Mouse (Mus musculus): ENCODE results near the gene Cphx2. TPM values are rescaled to one million over a fixed set of nuclear protein-coding genes. Genes with fewer than 3 reads are reported as not detected.
"Not testable (repeated sequence)": the region's sequence is repeated elsewhere in the genome, so short reads cannot be mapped to it uniquely, and the experiment has no call there.

Cphx2 gene
- polyA plus RNA-seq, 1 experiment from 2014 or later = not detected

GRCm38 (mm10) chr14:26076620-26077390 is 4.5 kb upstream of the Cphx2 start:
- H3K9me3 ChIP-seq (replicated peaks); H3K4me2 ChIP-seq (replicated peaks); H3K27me3 ChIP-seq; ATAC-seq (ENCODE audit: insufficient number of reproducible peaks, low FRiP score, low TSS enrichment, low read depth); H3K36me3 ChIP-seq; H3K9ac ChIP-seq; H3K4me1 ChIP-seq; H3K4me3 ChIP-seq (replicated peaks); H3K27ac ChIP-seq (replicated peaks): not testable (repeated sequence)
- WGBS = no CpG with 5 or more reads among the region's 5 CpGs

GRCm38 (mm10) chr14:26081997-26082396 is 681 bp downstream of the Cphx2 start, which contains the start of gene Cphx3:
Gene Cphx3 (plus strand): TSS chr14:26082297.
- not testable (repeated sequence) for H3K36me3 ChIP-seq; H3K9me3 ChIP-seq (replicated peaks); ATAC-seq (ENCODE audit: insufficient number of reproducible peaks, low FRiP score, low TSS enrichment, low read depth); H3K27ac ChIP-seq (replicated peaks); H3K27me3 ChIP-seq; H3K4me1 ChIP-seq; H3K9ac ChIP-seq; H3K4me2 ChIP-seq (replicated peaks); H3K4me3 ChIP-seq (replicated peaks)
- no CpG with 5 or more reads among the region's 1 CpGs for WGBS

- WGBS = no CpG with 5 or more reads among the region's 3 CpGs
- ATAC-seq (ENCODE audit: insufficient number of reproducible peaks, low FRiP score, low TSS enrichment, low read depth); H3K9me3 ChIP-seq (replicated peaks); H3K27me3 ChIP-seq; H3K4me2 ChIP-seq (replicated peaks); H3K9ac ChIP-seq; H3K4me3 ChIP-seq (replicated peaks); H3K27ac ChIP-seq (replicated peaks); H3K4me1 ChIP-seq; H3K36me3 ChIP-seq: not testable (repeated sequence)
Measured at GRCm38 (mm10) chr14:26097622-26098021, 16.3 kb downstream of the Cphx2 start.

- no CpG with 5 or more reads among the region's 7 CpGs for WGBS
- H3K4me2 ChIP-seq (replicated peaks); H3K9ac ChIP-seq; H3K4me1 ChIP-seq; H3K27ac ChIP-seq (replicated peaks); H3K4me3 ChIP-seq (replicated peaks); H3K36me3 ChIP-seq; ATAC-seq (ENCODE audit: insufficient number of reproducible peaks, low FRiP score, low TSS enrichment, low read depth); H3K27me3 ChIP-seq; H3K9me3 ChIP-seq (replicated peaks): not testable (repeated sequence)
Measured at GRCm38 (mm10) chr14:26118150-26118549, 36.8 kb downstream of the Cphx2 start, which contains the start of gene Duxbl2. Gene Duxbl2 (plus strand): TSS chr14:26118349.

- not testable (repeated sequence) for H3K9ac ChIP-seq; H3K27me3 ChIP-seq; H3K9me3 ChIP-seq (replicated peaks); H3K36me3 ChIP-seq; H3K4me2 ChIP-seq (replicated peaks); H3K27ac ChIP-seq (replicated peaks); H3K4me1 ChIP-seq; H3K4me3 ChIP-seq (replicated peaks)
- no CpG with 5 or more reads among the region's 18 CpGs for WGBS
- ATAC-seq (ENCODE audit: insufficient number of reproducible peaks, low FRiP score, low TSS enrichment, low read depth) = peak; percentile 70
Measured at GRCm38 (mm10) chr14:26118550-26119000, 37.3 kb downstream of the Cphx2 start.

- not testable (repeated sequence) for H3K9ac ChIP-seq; H3K4me3 ChIP-seq (replicated peaks); H3K4me2 ChIP-seq (replicated peaks); H3K9me3 ChIP-seq (replicated peaks); H3K27me3 ChIP-seq; H3K27ac ChIP-seq (replicated peaks); ATAC-seq (ENCODE audit: insufficient number of reproducible peaks, low FRiP score, low TSS enrichment, low read depth); H3K36me3 ChIP-seq; H3K4me1 ChIP-seq
- no CpG with 5 or more reads among the region's 7 CpGs for WGBS
Measured at GRCm38 (mm10) chr14:26119095-26119494, 37.8 kb downstream of the Cphx2 start.

Other genes starting within 250 kb of the Cphx2 start
- 29.4 and 29.6 TPM in 2 replicates for gene Anxa11, start 239.4 kb upstream of the Cphx2 start, polyA plus RNA-seq (2015; fragmentation: Nextera tagmentation; extraction: Ambion mirVana)
- 0.47 and 1.1 TPM in 2 replicates for gene Plac9a, start 178.4 kb upstream of the Cphx2 start, polyA plus RNA-seq (2015; fragmentation: Nextera tagmentation; extraction: Ambion mirVana)
- gene Tmem254a, start 153.8 kb upstream of the Cphx2 start, polyA plus RNA-seq (2015; fragmentation: Nextera tagmentation; extraction: Ambion mirVana) = 2.2 and 3.7 TPM in 2 replicates
- gene Cphx1, start 143.2 kb upstream of the Cphx2 start, polyA plus RNA-seq (2015; fragmentation: Nextera tagmentation; extraction: Ambion mirVana) = 0.09 TPM in 1 of 2 replicates, not detected in the other
- 1.00 and 2.8 TPM in 2 replicates for gene Duxbl1, start 102.9 kb upstream of the Cphx2 start, polyA plus RNA-seq (2015; fragmentation: Nextera tagmentation; extraction: Ambion mirVana)
- gene Gm9780, start 38.8 kb upstream of the Cphx2 start, polyA plus RNA-seq (2015; fragmentation: Nextera tagmentation; extraction: Ambion mirVana) = 24.1 and 28.7 TPM in 2 replicates
- gene Tmem254c, start 14.2 kb upstream of the Cphx2 start, polyA plus RNA-seq (2015; fragmentation: Nextera tagmentation; extraction: Ambion mirVana) = 48.2 and 49.6 TPM in 2 replicates
- gene Cphx3, start 781 bp downstream of the Cphx2 start, polyA plus RNA-seq (2015; fragmentation: Nextera tagmentation; extraction: Ambion mirVana) = not detected in 2 replicates
- 0.84 and 2.0 TPM in 2 replicates for gene Duxbl2, start 36.8 kb downstream of the Cphx2 start, polyA plus RNA-seq (2015; fragmentation: Nextera tagmentation; extraction: Ambion mirVana)
- 17.8 and 19.9 TPM in 2 replicates for gene Plac9b, start 101.0 kb downstream of the Cphx2 start, polyA plus RNA-seq (2015; fragmentation: Nextera tagmentation; extraction: Ambion mirVana)
- gene Tmem254b, start 125.5 kb downstream of the Cphx2 start, polyA plus RNA-seq (2015; fragmentation: Nextera tagmentation; extraction: Ambion mirVana) = 37.7 and 38.3 TPM in 2 replicates
- 0.87 and 3.4 TPM in 2 replicates for gene Duxbl3, start 176.4 kb downstream of the Cphx2 start, polyA plus RNA-seq (2015; fragmentation: Nextera tagmentation; extraction: Ambion mirVana)